Mouse (Mus musculus) layer of hippocampus, postnatal 10 days (tissue): ENCODE measurements at regions not wholly inside any gene's neighbourhood (a gene's known extent, or its start where the extent isn't known, plus 50 kb on each side); places are given as distances from the start of the nearest gene placed in this dataset.

Source experiments
- microRNA-seq, 2 experiments: library from miRNA; unstranded; fragments of <30 nt; microRNA quantifications; one replicate each; pipeline ENCODE4 v1.2.0; 2021

Small RNA genes lying in the stretch of these regions (microRNA-seq; reads per million reads assigned to microRNA genes)
- 0 reads per million in 2 experiments for gene Gm44319
